Mouse (Mus musculus) lung, postnatal 25 days (tissue): Measurements from ENCODE around the gene Syt12.
A peak's percentile ranks its signal among the peaks of the same experiment; 100 is the strongest.

ENCODE experiments used
- DNase-seq: peaks from one replicate; pipeline ENCODE4 v3.0.0; 2022; ENCODE audit warnings: low spot score

Gene Syt12

DNA sequence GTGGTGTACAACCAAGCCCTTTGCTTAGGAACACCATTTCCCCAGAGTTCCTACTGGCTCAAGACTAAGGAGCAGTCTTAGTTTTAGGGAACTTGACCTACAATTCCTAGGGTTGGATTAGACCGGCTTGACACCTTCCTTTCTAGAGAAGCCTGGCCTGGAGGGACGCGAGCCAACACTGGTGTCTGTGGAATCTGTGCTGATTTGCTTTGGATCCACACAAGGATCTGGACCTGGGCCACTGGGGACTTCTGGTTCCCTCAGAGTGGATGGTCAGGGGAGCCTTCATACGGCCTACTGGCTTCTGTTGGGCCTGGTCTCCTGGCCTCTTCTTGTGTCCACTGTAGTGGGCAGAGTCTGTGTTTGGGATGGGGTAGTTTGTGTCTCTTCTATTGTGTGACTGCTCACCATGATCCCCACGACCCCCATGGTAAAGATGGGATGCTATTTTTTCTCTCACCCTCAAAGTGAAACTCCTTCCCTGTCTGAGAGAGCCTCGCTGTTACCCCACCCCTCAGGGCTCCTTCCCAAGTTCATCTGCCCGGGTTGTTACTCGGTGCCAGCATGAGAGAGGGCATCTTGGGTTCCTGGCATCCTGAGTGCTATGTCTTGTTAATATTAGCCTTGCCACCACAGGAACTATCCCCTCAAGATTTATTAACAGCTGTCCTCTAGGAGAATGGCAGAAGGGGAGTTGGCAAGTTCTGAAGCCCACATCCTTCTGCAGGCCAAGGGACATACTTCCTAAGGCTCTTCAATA, 30.4 kb downstream of the Syt12 start:
- DNase-seq, result no peak

DNA sequence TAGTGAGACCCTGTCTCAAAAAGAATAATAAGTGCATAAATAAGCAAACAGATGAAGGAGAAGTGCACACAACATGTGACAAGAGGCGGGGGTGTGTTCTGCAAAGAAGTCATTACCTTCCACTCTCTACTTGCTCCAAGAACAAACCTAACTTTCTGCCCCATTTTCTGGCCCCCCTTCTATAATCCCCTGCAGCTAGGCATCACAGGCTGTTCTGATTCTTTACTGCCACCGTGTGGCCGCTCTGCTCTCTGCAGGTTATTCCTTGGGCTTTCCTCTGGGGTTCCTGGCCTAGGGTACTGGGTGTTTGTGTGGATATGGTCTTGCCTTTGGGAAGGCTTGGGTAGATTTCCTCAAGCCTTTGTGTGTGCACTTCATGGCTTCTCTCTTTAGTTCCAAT, 34.8 kb downstream of the Syt12 start:
- peak; percentile 64 for DNase-seq

DNA sequence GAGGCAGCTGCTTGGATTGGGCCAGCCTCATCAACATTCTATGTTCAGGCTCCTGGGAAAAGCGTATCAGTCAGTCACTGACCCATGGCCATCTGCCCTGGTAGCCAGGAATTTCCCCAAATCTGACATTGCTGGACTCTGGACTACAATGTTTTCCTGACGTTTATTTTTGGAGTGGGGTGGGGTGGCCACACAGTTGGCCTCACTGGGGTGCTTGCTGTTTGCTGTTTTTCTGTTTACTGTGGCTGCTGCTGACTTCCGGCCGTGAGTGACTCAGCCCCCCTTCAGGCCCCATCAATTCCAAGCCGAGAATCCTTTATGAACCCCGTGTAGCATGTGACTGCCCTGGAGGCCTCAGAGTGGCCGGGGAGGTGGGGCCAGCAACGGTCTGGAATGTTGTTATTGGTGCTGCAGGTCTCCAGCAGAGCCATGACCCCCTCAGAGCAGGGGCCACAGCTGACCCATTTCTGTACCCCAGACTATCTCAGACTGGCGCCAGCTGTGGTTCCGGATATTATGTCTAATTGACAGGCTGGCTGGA, 35.6 kb downstream of the Syt12 start:
- DNase-seq, result peak; percentile 19

DNA sequence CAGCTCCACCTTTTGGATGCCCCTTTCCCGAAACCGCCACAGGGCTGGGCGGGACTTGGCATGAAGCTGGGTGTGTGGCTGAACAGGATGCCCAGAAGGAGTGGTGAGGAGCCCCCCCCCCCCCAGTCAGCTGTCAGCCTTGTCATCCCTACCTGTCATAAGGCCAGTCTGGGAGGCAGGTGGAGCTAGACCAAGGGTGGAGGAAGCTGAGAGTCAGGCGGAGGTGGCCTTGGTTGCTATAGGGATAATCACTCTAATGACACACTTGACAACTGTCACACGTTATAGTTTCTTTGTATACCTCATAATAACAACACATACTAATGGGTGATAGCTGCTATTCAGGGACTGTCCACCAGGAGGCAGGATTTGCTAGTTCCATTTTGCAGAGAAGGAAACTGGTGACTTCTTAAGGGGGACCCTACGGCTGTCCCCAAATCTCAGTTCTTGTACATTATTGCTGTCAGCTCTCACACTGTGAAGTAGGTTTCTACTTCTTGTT, 36.1 kb downstream of the Syt12 start:
- DNase-seq, result peak; percentile 54

DNA sequence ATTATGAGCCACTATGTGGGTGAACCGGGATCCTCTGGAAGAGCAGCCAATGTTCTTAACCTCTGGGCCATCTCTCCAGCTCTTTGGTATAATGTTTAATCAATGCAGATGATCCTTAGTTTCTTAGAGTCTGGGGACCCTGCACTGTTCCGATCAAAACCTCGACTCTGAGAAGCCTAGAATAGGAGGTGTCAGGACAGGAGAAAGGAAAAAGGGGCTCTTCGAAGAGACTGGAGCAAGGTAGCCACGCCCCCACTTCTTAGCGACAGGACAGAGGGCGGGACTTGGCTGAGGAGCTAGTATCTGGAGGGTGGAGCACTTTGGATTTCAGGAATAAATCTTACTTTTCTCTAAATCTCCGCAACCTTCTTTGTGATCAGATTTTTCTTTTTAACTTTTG, 37.0 kb downstream of the Syt12 start:
- DNase-seq, result peak; percentile 57

DNA sequence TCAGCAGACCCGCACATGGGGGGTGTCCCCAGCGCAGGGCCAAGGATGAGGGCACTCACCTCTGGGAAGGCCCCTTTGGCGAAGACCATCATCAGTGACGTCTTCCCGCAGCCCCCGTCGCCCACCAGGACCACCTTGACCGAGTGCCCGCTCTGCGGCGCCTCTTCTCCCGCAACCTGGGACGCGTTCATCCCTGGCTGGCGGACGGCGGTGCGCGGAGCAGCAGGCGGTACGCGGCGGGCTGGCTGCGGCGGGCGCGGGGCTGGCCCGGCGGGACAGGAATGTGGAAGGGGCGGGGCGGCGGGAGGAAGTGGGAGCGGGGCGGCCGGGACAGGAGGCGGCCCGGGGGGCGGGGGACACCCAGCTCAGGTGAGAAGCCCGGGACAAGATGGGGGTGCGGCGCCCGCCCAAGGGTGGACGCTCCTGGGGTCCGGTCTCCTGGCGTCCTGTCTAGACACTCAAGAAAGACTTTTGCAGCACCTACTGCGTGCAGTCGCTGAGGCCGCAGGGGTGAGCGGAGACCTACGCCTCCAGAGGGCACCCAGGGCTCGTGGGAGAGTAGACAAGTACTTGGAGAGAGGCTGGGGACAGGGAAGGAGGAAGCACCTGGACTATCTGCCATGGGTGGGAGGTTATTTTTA, 38.0 kb downstream of the Syt12 start, which contains the start of gene Rhod:
Rhod (minus strand) TSS at position 272 of the 641 bp plus-strand sequence.
- DNase-seq, result peak; percentile 64

DNA sequence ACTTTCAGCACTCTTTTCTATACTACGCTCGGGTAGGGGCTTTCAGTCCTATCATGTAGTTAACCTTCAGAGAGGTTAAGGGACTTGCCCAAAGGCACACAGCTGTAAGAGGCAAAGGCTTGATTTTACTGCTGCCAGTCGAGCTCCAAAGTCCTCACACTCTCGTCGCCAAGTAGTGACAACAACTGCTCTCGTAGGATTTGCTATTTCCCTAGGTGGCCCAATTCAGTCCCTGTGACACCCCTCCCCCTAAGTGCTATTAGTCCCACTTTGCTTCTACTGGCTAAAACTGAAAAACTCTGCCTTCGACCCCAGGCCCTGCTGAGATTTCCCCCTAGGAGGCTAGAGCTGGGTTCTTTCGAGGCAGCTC, 38.5 kb downstream of the Syt12 start:
- DNase-seq, result no peak

DNA sequence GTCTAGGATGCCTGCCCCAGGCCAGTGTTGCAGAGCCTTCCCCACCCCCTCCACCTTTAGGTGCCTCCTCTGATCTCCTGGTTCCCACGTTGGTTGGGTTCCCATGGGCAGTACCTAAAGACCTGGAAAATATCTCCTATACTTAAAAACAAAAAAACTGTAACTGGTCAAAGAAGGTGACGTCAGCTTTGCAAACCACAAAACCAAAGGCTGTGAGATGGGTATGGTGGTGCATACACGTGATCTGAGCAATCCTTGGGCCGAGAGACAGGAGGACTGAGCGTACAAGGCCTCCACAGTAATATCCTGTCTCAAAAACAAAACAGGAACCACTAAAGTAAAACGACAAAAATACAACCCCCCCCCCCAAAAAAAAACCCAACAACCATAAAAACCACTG, 39.4 kb downstream of the Syt12 start:
- DNase-seq, result no peak

DNA sequence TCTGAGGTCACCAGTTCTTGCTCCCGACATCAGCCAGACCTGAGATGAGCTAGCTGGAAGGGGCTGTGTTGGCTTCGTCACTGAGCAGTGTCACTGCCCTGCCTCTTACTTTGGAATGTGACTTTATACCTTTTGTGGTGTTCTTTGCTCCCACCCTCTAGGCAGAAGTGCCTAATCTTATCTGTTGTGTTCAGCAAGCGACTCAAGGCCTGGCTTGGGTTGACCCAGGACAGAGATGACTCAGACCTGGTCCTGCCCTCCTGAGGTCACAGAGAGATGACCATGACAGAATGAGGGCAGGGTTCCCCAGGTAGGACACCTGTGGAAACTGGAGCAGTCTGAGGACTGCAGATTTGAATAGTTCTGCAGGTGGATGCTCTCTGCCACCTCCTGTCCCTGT, 41.0 kb downstream of the Syt12 start:
- DNase-seq, result no peak

DNA sequence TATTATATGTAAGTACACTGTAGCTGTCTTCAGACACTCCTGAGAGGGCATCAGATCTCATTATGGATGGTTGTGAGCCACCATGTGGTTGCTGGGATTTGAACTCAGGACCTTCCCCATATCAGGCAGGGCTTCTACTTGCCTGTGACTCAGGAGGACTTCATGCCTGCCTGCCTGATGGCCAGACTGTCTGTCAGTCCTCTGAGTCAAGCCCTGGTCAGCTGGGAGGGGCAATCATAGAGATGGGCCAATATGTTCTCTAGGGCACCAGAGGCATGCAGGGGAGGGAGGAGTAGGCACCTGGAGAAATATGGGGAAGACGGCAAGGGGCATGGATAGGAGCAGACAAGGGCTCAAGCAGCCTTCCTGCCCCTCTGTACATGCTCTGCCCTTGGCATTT, 42.2 kb downstream of the Syt12 start:
- DNase-seq, result no peak

DNA sequence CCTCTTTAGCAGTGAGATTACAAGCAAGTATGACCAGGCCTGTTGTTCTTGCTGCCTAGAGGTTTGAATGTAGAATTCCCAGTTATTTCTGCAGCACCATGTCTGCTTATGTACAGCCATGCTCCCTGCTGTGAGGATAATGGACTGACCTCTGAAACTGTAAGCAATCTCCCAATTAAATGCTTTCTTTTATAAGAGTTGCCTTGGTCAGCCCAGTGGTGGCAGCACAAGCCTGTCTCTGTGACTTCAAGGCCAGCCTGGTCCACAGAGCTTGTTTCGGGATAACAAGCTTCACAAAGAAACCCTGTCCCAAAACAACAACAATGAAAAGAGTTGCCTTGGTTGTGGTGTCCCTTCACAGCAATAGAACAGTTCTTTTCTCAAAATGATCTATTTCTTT, 43.5 kb downstream of the Syt12 start:
- no peak for DNase-seq

DNA sequence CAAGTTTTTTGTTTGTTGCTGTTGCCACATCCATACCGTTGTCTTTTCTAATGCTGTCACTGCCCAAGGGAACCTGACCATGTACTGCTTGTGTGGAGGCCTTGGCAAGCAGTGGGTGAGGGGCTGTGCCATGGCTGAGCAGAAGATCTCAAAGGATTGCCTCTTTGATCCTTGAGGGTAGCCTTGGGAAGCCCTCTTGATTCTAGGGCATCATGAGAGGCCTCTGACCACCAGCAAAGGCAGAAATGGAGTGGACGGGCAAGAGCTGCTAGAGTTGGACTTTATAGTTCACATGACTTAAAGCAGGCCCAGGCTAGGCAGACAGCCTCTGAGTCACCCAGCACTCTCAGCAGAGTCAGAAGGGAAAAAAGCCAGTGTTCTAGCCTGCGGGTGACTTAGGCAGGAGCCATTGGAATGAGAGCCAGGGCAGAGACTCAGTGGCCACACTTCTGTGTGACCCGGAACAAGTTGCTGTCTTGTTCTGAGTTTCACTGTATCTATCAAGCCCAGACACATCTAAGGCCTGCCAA, 47.1 kb downstream of the Syt12 start:
- no peak for DNase-seq

DNA sequence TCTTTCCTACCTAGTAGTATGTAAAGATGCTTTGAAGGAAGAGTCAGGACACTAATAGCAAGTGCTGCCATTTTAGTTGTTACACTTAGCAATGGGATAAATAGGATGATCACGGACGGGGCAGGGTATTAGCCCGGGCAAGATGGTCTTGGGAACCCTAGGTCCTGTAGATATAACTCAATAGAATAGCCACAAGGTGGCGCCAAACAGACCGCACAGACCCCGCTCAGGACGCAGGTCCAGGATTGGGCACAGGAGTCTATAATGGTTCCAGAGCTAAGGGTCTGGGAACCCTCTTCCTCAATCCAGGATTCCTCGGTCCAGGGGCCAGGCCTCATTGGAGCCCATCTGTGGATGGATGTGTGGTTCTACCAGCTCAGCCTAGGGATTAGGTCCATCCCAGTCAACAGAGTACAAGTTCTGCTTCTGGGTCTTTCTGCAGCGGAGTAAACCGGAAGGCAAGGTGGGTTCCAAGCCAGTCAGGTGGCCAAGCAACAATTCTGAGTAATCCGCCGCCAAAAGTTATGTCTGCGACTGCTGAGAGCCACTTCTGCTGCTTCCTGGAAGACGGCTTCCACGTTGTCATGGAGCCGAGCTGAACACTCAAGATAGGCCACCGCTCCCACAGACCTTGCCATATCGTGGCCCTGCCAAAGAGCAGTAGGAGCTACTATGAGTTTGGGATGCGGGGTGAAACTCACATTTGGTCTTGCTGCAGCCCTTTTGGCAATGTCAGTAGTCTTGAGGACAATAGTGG, 51.5 kb downstream of the Syt12 start:
- peak; percentile 36 for DNase-seq

DNA sequence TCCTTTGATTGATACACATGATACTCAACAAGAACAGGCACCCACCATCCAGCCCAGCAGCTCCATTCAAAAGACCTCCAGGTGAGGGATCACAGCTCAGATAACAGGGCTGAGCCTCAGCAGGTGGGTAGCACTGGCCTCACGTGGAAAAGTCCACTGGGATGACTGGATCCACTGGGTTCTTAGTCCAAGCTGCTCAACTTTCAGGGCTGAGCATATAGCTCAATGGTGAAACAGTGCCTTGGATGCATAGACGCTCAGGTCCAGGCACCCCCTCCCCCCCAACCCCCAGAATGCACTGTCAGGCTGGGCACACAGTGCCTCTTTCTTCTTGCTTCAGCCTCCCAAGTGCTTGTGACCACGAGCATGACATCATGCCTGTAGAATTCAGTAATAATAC, 54.2 kb downstream of the Syt12 start:
- no peak for DNase-seq

DNA sequence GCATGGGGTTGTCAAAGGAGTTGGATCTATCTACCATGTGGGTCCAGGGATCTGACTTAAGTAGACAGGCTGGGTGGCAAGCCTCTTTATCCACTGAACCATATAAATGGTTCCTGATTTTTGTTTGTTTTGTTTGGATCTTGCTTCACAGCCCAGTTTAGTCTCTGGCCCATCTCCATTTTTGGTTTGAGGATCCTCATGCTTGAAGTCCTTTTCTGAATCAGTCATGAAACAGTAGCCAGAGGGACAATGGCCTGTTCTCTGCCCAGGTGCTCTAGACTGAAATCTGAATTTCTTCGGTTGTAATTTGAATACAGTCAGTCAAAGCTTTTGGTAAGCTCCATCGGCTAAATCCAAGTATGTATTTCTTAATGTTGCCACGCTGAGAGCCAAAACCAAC, 54.7 kb downstream of the Syt12 start:
- no peak for DNase-seq

DNA sequence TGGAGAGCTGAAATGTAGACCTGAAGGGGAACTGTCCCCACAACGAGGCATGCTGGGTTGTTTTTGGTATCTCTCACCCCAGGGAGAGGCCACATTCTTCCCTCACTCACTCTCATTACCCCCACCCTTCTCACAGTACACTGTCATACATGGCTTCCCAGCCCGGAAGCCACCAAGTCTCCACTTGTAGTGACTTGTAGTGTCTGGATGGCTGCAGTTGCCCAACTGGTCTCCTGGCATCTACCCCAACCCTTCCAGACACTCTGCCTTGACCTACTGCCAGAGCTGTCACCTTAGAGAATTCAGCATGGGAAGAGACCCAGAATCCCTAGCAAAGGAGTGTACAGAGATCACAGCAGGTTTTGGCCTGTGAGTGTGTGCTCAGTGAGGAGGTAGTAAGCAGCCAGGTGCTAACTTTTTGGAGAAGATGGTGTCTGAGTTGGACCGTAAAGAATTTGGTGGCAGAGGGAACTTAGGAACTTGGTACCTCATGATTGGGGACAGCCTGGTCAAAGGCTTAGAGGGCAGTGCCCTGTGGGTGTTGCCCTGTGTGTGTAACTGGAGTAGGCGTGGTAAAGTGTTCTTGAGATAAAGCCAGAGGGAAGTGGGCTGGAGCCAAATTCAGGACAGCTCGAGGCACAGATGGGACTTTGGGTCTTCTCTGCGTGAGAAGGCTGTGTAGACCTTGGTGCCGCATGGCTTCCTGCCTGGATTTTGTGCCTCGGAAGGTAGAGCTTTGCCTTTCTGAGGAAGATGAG, 56.9 kb downstream of the Syt12 start:
- peak; percentile 24 for DNase-seq

DNA sequence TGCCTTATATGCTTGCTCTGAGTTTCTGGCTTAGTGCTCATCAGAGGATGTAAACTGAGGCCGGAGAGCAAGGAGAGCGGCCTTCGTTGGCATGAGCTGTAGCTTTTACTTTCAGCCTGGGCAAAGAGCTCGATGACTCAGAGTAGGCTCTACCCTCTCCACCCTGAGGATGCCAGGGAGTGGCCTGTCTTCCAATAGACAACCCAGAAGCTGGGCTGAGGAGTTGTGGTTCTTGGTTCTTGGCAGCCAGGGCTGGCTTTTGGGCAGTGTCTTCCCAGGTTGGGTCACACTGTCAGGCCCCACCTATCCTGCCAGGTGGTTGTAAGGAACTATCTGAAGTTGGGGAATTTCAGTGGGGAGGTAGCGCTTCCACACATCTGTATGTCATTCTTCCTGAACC, 57.5 kb downstream of the Syt12 start:
- DNase-seq, result no peak

DNA sequence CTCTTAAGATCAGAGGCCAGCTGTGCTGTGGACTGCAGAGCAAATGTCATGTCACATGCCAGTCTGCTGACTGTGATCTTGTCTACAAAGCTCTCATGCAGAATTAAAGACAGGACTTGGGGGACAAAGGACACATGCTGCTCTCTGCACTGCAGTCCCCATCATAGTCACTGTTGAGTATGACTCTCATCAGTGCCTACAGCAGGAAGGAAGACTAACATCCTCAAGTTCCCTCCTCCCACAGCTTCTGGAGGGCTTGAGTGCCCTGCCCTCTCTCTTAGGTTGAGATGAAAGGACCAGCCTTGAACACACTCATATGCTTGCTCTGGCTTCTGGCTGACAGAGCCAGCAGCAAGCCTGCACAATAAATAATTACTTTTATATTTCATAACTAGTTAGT, 59.5 kb downstream of the Syt12 start:
- no peak for DNase-seq

DNA sequence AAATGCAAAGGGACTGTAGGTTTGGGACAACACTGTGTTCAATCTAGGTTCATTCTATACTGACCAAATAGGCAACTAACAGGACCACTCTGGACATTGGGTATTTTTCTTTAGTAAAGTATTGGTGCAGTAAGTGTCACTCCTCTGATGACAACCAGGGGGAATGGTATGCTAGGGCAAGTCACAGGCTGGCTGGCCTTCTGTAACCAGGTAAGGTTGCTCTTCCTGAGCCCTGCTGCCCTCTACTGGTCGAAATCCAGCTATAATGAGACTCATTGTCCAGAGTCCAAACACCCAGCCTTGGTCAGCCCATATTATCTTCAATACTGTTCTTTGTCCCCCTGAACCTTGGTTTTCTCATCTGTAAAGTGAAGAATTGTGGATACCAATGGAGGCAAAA, 60.1 kb downstream of the Syt12 start:
- peak; percentile 81 for DNase-seq

DNA sequence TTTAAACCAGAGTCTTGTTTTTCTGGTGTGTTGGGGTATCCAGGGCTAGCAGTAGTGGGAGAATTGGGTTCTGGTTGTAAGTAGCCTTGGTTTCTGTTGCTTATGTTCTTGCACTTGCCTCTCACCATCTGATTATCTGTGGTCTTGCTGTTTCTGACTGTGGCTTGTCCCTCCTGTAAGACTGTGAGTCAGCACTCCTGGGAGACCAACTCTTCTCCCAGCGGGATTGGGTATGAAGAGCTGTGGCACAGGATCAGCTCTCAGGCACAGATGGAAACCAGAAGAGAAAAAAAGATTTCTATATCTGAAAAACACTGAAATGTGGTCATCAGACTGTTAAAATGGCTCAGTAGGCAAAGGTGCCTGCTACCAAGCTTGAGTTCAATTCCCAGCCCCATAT, 62.6 kb downstream of the Syt12 start:
- DNase-seq, result no peak

DNA sequence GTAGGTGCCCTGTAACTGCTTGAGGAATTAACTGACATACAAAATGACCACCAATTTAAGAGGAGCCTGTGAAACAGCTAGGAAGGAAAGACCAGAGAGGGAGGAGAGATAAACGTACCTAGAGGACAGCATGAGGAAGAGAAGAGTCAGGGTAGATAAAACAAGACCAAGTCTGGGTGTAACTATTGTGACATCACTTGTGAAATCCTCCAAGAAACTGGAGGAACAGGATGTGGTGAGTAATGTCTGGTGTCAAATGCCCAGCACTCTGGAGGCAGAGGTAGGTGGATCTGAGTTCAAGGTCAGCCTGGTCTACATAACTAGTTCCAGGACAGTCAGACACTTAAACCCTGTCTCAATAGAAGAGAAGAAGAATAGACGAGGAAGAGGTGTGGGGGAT, 68.2 kb downstream of the Syt12 start:
- peak; percentile 34 for DNase-seq

DNA sequence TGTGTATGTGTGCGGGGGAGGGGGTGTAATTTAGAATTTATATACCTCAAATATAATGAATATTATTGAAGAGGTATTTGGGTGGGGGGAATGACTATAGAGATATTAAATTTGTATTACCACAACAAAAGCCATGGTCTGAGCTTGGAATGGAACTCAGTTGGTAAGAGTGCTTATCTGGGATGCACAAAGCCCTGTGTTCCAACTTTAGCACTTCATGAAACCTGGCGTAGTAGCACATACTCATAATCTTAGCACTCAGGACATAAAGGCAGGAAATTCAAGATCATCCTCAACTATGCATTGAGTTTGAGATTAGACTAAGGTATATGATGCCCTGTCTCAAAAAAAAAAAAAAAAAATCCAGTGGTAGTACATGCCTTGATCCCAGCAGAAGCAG, 72.4 kb downstream of the Syt12 start:
- DNase-seq, result no peak
